Mouse (Mus musculus): ENCODE data around the gene Pnrc2.

Gene Pnrc2

GRCm38 (mm10) chr4:135873526-135874202, at the start of gene Pnrc2:
TSS of gene Pnrc2 (minus strand) at chr4:135873850.
- peak; percentile 88 for DNase-seq

- no peak for DNase-seq
Measured at GRCm38 (mm10) chr4:135922190-135922589, 48.5 kb upstream of the Pnrc2 start.

DNA sequence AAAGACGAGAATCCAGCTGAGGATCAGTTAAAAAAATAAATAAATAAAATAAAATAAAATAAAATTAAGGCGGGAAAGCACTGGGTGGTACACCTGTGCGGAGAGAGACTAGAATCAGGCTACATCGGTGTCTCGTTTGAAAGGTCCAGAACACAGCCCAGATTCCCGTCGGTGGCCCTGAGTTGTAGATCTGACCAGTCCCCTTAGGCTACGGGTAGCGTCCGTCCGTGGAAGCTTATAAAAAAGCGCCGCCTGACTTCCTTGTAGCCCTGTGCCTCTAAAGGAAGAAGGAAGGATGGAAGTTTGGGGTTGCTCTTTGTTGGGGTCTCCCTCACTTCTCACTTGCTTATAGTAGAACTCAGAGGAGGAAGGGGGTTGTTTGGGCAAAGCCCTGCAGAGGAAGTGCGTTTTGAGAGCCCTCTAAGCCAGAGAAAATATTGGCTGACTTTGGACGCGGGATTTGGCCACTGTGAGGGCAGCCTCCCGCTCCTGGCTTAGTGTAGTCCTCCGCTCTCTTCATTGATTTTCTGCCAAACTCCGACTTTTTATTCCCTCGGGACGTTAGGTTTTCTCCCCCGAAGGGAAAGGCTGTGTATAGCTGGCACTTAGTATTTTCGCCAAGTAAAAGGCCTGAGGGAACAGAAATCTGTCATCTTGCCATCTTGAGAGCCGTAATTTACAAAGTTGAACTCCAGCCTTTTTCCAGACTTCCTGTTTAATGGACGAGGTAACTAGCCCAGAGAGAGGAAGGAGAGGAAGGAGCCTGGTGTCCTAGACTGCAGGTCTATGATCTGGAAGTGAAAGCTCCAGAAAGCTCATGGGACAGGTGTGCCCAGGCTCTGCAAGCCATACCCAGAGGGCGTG, 47.8 kb upstream of the Pnrc2 start:
- DNase-seq: no peak

DNA sequence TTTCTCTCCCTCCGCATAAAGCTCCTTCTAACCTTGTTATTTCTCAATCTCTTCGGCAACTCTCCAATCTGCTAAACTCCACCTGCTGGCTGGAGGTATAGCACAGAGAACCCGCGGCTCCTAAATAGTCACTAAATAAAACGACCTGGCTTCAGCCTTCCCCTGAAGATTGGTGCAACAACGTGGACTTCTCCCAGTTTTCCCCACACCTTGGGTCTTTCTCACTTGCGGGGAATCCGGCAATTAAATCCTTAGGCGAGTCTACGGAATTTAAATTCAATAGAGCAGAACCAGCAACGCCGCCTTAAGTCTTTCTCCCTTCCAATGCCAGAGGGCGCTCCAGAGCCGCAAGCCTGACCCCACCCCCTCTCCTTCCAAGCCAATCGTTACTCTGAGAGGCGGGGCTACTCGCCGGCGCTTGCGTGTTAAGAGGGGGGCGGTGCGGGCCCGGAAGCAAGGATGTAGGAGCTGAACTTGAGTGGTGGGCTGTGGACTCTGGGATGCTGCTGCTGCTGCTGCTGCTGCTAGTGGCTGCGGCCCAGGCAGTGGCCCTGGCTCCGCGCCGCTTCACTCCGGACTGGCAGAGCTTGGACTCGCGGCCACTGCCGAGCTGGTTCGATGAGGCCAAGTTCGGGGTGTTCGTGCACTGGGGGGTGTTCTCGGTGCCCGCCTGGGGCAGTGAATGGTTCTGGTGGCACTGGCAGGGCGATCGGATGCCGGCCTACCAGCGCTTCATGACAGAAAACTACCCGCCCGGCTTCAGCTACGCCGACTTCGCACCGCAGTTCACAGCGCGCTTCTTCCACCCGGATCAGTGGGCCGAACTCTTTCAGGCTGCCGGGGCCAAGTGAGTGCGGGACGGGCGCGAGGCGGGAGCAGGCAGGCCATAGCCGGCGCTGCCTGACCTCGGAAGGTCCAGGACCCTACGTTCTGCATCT, 46.9 kb upstream of the Pnrc2 start, which contains the start of gene Fuca1:
Fuca1 (plus strand) TSS at position 432 of the 938 bp plus-strand sequence.
- DNase-seq: peak; percentile 95

- no peak for DNase-seq
Measured at GRCm38 (mm10) chr4:135919280-135919639, 45.6 kb upstream of the Pnrc2 start.

DNA sequence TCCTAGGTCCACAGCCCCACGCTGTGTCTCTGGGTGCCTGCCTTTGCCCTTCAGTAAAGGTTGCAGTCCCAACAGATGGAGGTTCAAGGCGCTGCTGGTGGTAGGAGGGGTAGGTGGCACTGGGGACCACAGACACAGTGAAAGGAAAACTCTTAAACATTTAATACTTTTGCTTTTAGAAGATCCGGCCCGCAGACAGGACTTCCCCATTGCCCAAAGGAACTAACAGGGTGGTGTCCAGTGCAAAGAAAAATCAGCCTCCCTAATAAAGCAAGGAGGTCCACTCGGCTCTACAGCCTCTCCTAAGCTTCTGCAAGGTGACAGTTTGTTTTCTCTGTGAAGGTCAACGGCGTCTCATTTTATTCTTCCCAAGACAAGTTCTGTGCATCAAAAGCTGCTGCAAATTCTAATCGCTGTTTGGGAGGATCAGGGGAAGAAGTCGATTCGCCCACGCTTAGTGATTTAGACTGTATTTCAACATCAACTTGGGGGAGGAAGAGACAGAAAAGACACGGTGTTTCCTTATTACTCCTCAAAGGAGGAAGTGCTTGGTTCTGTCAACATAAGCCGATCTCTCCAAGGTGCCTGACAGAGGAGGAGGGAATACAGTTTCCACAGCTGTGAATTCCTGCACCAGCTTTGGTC, 45.1 kb upstream of the Pnrc2 start:
- no peak for DNase-seq

DNA sequence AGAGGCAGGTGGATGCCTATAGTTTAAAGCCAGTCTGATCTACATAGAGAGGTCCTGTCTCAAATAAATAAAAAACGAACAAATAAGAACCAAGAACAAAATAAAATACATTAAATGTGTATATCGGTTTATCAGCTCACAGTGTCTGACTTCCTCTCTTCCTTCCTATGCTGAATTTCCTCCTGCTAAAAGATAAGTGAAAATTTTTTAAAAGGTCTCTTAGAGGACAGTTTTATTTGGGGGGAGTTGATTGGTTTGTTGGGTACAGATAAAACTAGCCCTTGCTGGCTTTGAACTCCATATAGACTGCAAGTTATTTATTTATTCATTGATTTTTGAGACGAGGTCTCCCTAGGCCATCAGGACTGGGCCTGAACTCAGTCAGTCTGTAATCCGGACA, 39.8 kb upstream of the Pnrc2 start:
- DNase-seq: no peak

DNA sequence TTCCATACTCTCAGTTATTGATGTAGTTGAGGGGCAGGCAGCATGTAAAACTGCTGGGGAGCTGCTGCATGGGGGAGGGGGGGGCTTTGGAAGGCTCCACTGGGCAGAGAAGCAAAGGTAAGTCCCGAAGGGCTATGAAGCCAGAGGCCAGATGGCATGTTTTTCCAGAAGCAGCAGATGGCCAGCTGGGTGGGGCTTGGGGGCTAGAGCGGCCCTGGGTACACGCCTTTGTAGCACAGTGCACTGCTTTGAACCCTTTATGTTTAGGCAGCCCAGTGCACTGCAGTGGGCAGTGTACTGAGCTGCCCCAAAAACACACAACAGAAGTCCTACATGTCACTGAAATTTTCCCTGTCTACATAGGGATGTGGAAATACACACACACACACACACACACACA, 39.2 kb upstream of the Pnrc2 start:
- no peak for DNase-seq

DNA sequence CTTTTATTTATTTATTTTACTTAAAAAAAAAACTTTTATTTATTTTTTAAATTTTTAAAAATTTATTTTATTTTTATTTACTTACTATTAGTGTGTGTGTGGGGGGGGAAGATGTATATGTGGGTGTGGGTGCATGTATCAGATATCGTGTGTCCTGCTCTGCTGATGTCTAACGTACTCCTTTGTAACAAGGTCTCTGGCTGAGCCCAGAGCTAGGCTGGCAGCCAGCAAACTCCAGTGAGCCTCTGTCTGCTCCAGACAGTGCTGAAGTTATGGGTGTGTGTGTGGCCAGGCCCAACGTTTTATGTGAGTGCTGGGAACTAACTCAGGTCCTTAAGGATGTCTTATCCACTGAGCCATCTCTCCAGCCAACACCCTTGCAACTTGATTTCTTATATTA, 38.5 kb upstream of the Pnrc2 start:
- no peak for DNase-seq

GRCm38 (mm10) chr4:135911531-135911930, 37.9 kb upstream of the Pnrc2 start:
- DNase-seq: no peak

DNA sequence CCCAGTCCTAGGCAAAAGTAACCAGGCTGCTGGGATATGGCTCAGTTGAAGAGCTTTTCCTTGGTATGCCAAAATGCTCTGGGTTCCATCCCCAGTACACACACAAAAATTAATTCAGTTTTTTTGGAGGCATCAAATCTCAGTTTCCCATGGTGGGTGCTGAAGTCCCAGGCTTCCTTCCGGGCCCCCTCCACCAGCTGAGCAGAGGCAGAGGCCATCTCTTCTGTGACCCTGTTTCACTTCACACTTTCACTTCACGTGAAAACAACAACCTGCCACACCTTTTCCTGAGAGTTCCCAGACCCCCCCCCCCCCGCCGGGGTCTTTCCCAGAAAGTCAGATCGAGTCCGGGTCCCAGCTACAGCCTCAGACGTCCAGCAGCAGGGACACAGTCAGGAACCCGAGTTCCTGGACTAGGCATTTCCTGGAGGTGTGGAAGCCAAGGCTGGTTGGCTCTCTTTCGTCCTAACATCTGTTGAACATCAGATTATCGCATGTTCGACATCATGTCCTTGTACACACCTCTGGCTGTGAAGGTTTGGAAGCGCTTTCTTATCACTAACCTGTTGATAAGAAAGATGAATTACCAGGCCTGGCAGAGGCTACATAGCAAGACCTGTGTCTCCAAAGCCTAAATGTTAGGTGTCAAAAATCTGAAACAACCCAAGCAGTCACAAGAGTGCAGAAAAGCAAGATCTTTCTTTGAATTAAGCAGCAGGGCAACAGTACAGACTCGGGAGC, 35.8 kb upstream of the Pnrc2 start:
- DNase-seq: no peak

DNA sequence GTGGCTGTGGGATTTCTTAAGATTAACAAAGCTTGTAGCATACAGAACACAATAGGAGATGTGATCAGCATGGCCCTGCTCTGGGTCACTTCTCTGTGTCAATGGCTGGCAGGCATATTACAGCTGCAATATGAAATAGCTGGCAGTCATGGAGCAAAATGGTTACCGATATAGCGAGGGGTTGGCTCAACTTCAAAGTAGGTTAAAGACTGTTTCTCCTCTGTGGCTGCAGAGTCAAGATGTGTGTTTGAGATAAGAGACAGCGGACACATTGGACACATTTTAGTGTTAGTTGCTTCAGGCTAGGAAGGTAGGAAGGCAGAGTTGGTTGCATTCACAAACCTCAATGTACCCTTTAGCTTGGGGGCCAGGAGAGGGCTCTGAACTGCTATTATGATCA, 33.0 kb upstream of the Pnrc2 start:
- no peak for DNase-seq

GRCm38 (mm10) chr4:135904810-135905209, 31.2 kb upstream of the Pnrc2 start:
- DNase-seq: no peak

- DNase-seq: no peak
Measured at GRCm38 (mm10) chr4:135902606-135903242, 29.1 kb upstream of the Pnrc2 start.

GRCm38 (mm10) chr4:135900008-135900407, 26.4 kb upstream of the Pnrc2 start:
- DNase-seq: no peak

GRCm38 (mm10) chr4:135899050-135899448, 25.4 kb upstream of the Pnrc2 start:
- DNase-seq: no peak

DNA sequence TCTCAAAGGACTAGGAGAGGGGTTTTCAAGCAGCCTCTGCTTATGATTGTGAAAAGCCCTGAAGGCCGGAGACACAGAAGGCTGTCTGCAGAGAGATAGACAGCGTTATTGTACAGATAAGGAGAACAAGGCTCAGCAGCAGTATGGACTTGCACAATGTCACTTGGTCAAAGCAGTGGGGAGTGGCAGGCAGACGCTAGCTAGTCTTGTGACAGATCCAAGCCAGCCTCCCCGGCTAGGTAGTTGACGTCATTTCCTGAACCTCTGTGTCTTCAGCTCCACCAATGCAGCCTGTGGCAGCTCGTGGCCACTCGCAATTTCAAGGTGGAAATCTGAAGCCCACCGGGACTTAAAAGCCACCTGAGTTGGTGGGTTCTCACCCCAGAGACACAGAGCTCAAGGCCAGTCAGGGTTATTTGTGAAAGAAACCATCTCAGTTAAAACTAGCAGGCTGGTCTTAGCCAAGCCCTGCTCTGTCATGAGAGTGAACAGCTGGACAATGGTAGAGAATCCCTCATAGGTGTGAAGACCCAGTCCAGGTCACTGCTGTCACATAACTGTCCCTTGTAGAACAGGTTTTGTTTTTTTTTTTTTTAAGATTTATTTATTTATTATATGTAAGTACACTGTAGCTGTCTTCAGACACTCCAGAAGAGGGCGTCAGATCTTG, 24.9 kb upstream of the Pnrc2 start:
- no peak for DNase-seq

DNA sequence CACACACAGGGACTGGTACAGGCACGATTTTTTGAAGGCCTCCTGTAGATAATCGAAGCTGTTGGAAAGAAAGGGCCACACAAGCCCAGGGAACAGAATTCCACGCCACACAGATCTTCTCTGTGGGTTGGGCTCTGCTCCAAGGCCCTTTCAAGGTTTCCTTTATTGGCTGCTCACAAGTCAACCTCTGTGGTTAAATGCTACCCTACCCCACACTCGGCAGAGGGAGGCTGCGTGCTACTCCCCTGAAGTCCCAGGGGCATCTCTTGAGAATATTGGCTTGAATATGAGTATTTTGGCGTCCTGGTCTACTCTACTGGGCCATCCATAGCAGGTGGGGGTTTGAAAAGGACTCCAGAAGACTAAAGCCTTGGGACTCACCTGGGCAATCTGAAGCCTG, 22.5 kb upstream of the Pnrc2 start:
- no peak for DNase-seq

DNA sequence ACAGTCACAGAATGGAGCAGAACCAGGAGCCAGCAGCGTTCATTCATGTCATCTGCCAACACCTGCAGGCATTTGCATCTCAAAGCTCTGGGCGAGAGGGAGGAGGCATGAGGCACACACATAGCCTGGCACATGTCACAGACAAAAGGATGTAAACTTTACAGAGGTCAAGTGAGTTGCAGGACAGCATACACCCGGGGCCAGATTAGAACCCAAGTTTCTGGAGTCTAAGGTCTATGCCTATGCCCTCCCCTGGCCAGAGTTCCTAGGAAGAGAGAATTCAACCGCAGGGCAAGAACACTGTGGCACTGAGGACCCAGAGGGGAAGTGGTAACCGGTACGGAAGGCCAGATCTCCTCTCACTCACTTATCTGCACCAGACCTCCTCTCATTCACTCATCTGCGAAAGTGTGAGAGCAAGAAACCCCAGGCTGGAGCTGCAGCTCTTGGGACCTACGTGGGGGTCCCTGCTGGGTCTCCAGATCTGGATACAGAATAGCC, 21.5 kb upstream of the Pnrc2 start, which contains the start of gene Cnr2:
Cnr2 (plus strand) TSS at position 324 of the 501 bp plus-strand sequence.
- no peak for DNase-seq

GRCm38 (mm10) chr4:135892884-135893283, 19.2 kb upstream of the Pnrc2 start:
- no peak for DNase-seq

DNA sequence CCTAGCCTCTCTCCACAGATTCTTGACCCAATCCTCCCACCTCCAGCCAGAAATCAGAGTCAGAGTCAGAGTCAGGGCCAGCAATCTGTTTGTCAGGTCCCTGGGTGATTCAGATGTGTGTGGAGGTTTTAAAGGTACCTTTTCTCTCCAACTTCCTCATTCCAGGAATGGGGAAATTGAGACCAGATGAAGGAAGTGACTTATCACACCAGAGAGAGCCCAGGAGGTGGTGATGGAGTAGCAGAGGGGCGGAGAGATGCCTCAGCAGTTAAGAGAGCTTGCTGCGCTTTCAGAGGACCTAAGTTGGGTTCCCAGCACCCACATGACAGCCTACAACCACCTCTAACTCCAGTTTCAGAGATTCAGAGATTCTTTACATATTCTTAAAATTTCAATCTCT, 17.9 kb upstream of the Pnrc2 start:
- DNase-seq: no peak
